Mouse (Mus musculus) midbrain, embryonic 12.5 days (tissue): ENCODE results near the gene Nudt13. TPM values are rescaled to one million over a fixed set of nuclear protein-coding genes. Genes with fewer than 3 reads are reported as not detected.
"Not testable (repeated sequence)": the region's sequence is repeated elsewhere in the genome, so short reads cannot be mapped to it uniquely, and the experiment has no call there.

Experiments used
- ATAC-seq: fragments of 200-750 bp; cut with Nextera tagmentation; 2 replicates; pipeline ENCODE4 v1.8.0; 2017; ENCODE audit warnings: low read depth, moderate TSS enrichment, moderate library complexity; ENCODE audit not compliant: low FRiP score
- H3K27ac ChIP-seq: fragments of 300-500 bp; sonication (generic); replicated peaks from 2 replicates; pipeline ENCODE4 v1.5.1; 2016; ENCODE audit warnings: mild to moderate bottlenecking
- H3K27me3 ChIP-seq: fragments of 300-500 bp; sonication (generic); 2 replicates; pipeline ENCODE4 v1.6.1; 2016; ENCODE audit warnings: mild to moderate bottlenecking
- H3K36me3 ChIP-seq: fragments of 300-500 bp; sonication (generic); 2 replicates; pipeline ENCODE4 v1.6.1; 2016
- H3K4me1 ChIP-seq: fragments of 300-500 bp; sonication (generic); 2 replicates; pipeline ENCODE4 v1.6.1; 2016
- H3K4me2 ChIP-seq: fragments of 300-500 bp; sonication (generic); replicated peaks from 2 replicates; pipeline ENCODE4 v1.6.1; 2016; ENCODE audit warnings: mild to moderate bottlenecking, moderate library complexity
- H3K4me3 ChIP-seq: fragments of 300-500 bp; sonication (generic); 2 replicates; pipeline ENCODE4 v1.5.1; 2016; ENCODE audit warnings: mild to moderate bottlenecking
- H3K9ac ChIP-seq: fragments of 300-500 bp; sonication (generic); replicated peaks from 2 replicates; pipeline ENCODE4 v1.6.1; 2016; ENCODE audit warnings: mild to moderate bottlenecking, moderate library complexity
- H3K9me3 ChIP-seq: fragments of 300-500 bp; sonication (generic); 2 replicates; pipeline ENCODE4 v1.6.1; 2016; ENCODE audit warnings: mild to moderate bottlenecking
- WGBS: fragments of 180-500 bp; shearing (Covaris S2); methylation state at CpG from one replicate; pipeline ENCODE4 v1.1.7; 2016; 5-methylcytosine and 5-hydroxymethylcytosine counted together
- polyA plus RNA-seq: library from polyadenylated mRNA; unstranded; fragments of >200 nt; fragmentation: Nextera tagmentation; extraction: Ambion mirVana; gene quantifications from 2 replicates; pipeline ENCODE4 v1.2.1, GENCODE M21; 2016

Nudt13 gene
- polyA plus RNA-seq, 1 experiment from 2014 or later = 14.5 TPM

DNA sequence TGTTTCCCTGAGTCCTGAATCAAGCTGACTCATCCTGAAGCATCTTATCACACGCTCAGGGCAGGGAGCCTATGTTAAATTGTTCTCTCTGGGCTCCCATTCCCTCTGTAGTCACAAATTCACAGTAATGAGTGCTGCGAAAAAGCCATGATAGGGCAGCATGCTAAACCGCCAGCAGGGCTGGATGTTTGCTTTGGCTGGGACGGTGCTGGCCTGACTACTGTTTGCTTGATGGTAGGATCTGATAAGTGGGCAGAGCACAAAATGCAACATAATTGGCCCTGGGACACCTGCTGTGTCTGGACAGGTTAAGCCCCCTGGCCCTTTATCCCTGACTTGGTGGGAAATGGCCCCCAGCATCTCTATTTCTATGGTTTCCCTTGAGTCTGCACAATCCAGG lies 3.1 kb upstream of the Nudt13 start:
- no peak overlapping the region for H3K4me2 ChIP-seq
- no peak overlapping the region for H3K9ac ChIP-seq
- H3K9me3 ChIP-seq = no peaks in the 10 kb centered on the region
- no peaks in the 10 kb centered on the region for H3K27me3 ChIP-seq
- 60% methylated on average over 4 of the region's 4 CpGs for WGBS
- no peaks in the 10 kb centered on the region for H3K36me3 ChIP-seq
- no peak overlapping the region for H3K4me3 ChIP-seq
- no peak overlapping the region for H3K27ac ChIP-seq
- H3K4me1 ChIP-seq = peaks cover 6% of the 10 kb centered on the region
- no peak for ATAC-seq

DNA sequence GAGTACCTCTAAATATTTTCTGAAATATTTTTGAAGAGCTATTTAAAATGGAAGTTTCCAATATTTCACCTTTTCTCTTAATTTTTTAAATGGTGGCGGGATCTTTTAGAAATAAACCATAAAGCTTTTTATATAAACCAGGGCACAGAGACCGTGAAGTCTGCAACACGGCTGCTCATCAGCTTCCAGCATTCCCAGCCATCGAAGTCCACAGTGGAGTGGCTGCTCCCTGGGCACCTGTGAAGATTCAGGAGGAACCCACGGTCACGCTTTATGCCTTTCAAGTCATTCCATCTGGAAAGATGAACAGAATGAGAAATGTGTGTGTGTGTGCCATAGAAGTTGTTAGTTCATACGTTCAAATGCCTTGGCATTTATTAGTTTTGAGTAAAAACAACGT lies 450 bp downstream of the Nudt13 start:
- Histone ChIP-seq H3K4me3 (peak overlapping the region; percentile 49), H3K4me1 (peaks cover 6% of the 10 kb centered on the region), H3K27ac (no peak overlapping the region), H3K27me3 (no peaks in the 10 kb centered on the region), H3K4me2 (peak overlapping the region; percentile 59), H3K9ac (peak overlapping the region; percentile 48), H3K36me3 (no peaks in the 10 kb centered on the region), H3K9me3 (no peaks in the 10 kb centered on the region)
- no peak for ATAC-seq
- 53% methylated on average over 8 of the region's 8 CpGs for WGBS

DNA sequence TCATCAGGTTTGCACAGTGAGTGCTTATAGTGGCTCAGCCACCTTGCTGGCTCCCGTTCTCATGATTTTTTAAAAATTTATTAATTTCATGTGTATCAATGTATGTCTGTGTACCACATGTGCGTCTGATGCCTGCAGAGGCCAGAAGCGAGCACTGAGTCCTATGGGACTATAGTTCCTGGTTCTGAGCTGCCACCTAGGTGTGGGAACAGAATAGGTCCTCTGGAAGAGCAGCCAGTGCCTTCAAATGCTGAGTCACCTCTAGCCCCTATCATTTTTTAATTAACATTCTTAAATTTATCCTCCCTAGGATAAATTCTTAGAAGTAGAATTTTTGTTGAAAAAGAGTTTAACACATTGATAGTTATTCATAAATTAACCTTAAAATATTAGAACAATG lies 3.1 kb downstream of the Nudt13 start:
- Histone ChIP-seq H3K4me3 (no peak overlapping the region), H3K36me3 (no peaks in the 10 kb centered on the region), H3K27me3 (no peaks in the 10 kb centered on the region), H3K4me2 (no peak overlapping the region), H3K9ac (no peak overlapping the region), H3K4me1 (peaks cover 6% of the 10 kb centered on the region), H3K27ac (no peak overlapping the region), H3K9me3 (no peaks in the 10 kb centered on the region)
- ATAC-seq = no peak
- WGBS = 82% methylated on average over 3 of the region's 3 CpGs

DNA sequence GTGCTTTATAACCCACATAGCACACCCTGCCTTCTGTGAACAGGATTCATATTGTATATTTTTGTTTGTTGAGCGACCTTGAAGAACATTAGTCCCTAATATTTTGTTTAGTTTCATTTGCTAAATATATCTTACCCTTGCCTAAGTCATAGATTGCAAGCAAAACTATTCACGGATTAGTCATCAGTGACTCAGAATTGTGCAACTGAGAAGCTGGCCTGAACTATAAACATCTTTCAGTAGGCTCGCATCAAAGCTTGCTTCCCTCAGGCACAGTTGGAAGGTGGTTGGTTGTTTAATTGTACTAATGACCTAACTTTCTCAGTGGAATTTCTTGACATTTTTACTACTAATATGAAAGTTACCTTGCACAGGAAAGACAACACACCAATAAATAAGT lies 3.6 kb downstream of the Nudt13 start:
- Histone ChIP-seq H3K27ac (no peak overlapping the region), H3K4me1 (peaks cover 6% of the 10 kb centered on the region), H3K9ac (no peak overlapping the region), H3K9me3 (no peaks in the 10 kb centered on the region), H3K4me3 (no peak overlapping the region), H3K27me3 (no peaks in the 10 kb centered on the region), H3K4me2 (no peak overlapping the region), H3K36me3 (no peaks in the 10 kb centered on the region)
- 85% methylated on average over 3 of the region's 3 CpGs for WGBS
- ATAC-seq = no peak

DNA sequence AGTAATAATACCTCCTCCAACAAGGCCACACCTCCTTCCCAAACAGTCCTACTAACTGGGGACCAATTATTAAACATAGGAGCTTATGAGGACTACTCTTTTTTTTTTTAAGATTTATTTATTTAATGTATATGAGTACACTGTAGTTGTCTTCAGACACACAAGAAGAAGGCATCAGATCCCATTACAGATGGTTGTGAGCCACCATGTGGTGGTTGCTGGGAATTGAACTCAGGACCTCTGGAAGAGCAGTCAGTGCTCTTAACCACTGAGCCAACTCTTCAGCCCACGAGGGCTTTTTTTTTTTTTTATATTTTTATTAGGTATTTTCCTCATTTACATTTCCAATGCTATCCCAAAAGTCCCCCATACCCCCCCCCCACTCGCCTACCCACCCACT lies 10.6 kb downstream of the Nudt13 start:
- H3K9me3 ChIP-seq, ATAC-seq, H3K4me1 ChIP-seq, H3K4me3 ChIP-seq, H3K9ac ChIP-seq, H3K27me3 ChIP-seq, H3K4me2 ChIP-seq, H3K27ac ChIP-seq: not testable (repeated sequence)
- WGBS = 78% methylated on average over 2 of the region's 2 CpGs
- peaks cover 13% of the 10 kb centered on the region for H3K36me3 ChIP-seq

DNA sequence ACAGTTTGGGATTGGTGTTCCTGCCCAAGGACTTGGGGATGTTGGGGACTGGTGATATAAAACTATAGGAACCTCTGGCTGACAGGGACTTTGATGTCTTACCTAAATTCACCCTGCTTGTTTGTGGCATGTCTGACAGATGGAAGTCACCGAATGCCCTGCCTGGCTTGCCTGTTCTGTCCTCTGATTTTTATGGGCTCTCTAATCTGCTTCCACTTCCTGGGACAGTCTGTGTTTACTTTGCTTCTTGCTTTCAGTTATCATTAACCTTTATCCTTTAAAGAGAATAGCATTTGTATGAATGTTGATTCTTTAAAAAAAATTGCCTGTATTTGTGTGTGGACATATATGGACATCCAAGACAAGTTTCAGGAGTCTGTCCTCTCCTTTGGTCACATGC lies 20.6 kb downstream of the Nudt13 start:
- H3K27me3 ChIP-seq = no peaks in the 10 kb centered on the region
- no peak for ATAC-seq

DNA sequence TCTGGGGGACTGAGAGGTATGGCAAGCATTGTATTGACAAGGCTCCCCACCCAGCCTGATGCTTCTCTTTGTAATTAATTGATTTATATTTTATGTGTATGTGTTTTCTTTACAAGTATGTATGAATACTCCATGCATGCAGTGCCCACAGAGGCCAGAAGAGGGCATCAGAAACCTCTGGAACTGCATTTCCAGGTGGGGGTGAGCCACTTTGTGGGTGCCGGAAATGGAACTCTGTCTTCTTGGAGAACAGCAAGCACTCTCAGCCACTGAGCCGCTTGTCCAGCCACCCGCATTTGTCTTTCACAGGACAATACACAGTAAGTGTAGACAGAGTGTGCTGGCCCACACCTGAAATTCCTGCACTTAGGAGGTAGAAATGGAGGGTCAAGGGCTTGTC lies 24.9 kb downstream of the Nudt13 start:
- Histone ChIP-seq H3K36me3 (peaks cover 48% of the 10 kb centered on the region), H3K4me1 (no peaks in the 10 kb centered on the region), H3K27me3 (no peaks in the 10 kb centered on the region), H3K9me3 (no peaks in the 10 kb centered on the region), H3K9ac (no peak overlapping the region), H3K4me3 (no peak overlapping the region), H3K27ac (no peak overlapping the region), H3K4me2 (no peak overlapping the region)
- no peak for ATAC-seq
- WGBS = 73% methylated on average over 3 of the region's 3 CpGs

More for the DNA sequence above, 20.6 kb downstream of the Nudt13 start:
- Histone ChIP-seq H3K4me3 (no peak overlapping the region), H3K4me2 (no peak overlapping the region), H3K4me1 (no peaks in the 10 kb centered on the region), H3K27ac (no peak overlapping the region), H3K9me3 (no peaks in the 10 kb centered on the region), H3K36me3 (peaks cover 36% of the 10 kb centered on the region), H3K9ac (no peak overlapping the region)
- WGBS = 93% methylated on average over 1 of the region's 1 CpGs

DNA sequence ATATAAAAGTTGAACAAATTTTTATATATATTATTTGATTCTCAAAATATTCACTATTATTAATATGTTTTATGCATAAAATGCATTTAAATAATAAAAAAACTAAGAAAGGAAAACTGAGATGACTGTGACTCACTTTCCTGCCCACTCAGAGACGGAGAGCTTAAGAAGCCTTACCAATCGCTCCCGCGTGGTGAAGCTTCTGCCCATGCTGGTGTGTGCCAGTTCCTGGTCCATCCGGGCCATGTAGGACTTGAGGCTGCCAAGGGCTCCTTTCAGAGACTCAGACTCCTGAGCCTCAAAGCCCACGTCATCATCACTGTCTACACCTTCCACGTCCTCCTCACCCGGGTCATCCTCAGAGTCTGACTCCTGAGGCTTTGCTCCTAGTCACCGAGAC lies 29.7 kb downstream of the Nudt13 start:
- H3K36me3 ChIP-seq = peaks cover 80% of the 10 kb centered on the region
- no peak overlapping the region for H3K9ac ChIP-seq
- no peak overlapping the region for H3K27ac ChIP-seq
- 95% methylated on average over 9 of the region's 9 CpGs for WGBS
- H3K27me3 ChIP-seq = no peaks in the 10 kb centered on the region
- no peak for ATAC-seq
- H3K4me2 ChIP-seq = no peak overlapping the region
- no peak overlapping the region for H3K4me3 ChIP-seq
- no peaks in the 10 kb centered on the region for H3K9me3 ChIP-seq
- H3K4me1 ChIP-seq = no peaks in the 10 kb centered on the region

DNA sequence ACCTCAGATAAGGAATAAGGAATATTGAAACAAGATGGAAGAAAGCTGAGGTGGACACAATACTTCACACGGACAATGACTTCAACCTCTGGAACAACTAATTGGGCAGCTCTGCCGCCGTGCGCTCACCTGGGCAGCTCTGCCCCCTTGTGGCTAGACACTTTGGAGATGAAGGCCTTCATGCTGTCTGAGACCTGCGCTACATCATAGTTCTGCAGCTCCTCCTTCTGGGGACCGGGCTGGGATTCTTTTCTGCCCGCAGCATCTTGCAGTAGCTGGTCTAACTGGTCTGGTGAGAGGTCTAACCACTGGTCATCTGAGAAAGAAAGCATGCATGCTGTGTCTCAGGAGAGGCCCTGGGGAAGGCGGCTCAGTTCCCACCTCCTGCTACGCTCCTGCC lies 34.0 kb downstream of the Nudt13 start:
- no peaks in the 10 kb centered on the region for H3K4me1 ChIP-seq
- no peaks in the 10 kb centered on the region for H3K27me3 ChIP-seq
- ATAC-seq = no peak
- H3K27ac ChIP-seq = no peak overlapping the region
- WGBS = 77% methylated on average over 9 of the region's 9 CpGs
- peaks cover 85% of the 10 kb centered on the region for H3K36me3 ChIP-seq
- H3K9me3 ChIP-seq = no peaks in the 10 kb centered on the region
- no peak overlapping the region for H3K4me2 ChIP-seq
- H3K9ac ChIP-seq = no peak overlapping the region
- no peak overlapping the region for H3K4me3 ChIP-seq

DNA sequence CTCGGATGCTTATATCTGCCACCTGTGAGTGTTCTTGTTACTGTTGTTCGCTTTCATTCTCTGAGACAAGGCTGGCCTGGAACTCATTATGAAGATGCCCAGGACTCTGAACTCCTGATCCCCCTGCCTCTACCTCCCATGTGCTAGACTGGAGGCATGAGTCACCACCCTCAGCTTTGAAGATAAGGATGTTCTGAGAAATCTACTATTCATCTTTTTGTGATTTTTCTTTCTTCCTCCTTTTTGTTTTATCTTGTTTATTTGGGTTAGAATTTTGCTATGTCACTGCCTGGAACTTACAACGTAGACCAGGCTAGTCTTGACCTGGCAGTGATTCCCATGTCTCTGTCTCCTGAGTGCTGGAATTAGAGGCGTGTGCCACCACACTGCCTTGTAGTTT lies 36.8 kb downstream of the Nudt13 start:
- no peaks in the 10 kb centered on the region for H3K9me3 ChIP-seq
- H3K9ac ChIP-seq = no peak overlapping the region
- H3K36me3 ChIP-seq = peaks cover 81% of the 10 kb centered on the region
- H3K27me3 ChIP-seq = no peaks in the 10 kb centered on the region
- H3K27ac ChIP-seq = no peak overlapping the region
- no peak overlapping the region for H3K4me3 ChIP-seq
- H3K4me1 ChIP-seq = no peaks in the 10 kb centered on the region
- no peak overlapping the region for H3K4me2 ChIP-seq
- WGBS = 97% methylated on average over 4 of the region's 4 CpGs
- no peak for ATAC-seq

DNA sequence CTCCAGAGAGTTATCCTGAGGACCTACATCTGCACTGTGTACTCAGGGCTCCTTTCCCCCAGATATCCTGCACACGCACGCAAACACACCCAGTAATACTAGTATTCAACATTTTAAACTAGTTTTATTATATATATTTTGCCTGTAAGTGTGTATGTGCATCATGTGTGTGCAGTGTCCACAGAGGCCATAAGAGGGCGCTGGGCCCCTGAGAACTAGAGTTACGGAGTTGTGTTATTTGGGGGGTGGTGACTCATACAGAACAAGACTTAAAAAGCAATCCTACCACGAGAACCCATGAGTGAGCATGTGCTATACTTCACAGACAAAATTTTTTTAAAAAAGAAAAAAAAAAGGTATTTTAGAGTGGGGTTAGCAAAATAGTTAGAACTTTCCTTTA lies 44.9 kb downstream of the Nudt13 start:
- no peaks in the 10 kb centered on the region for H3K27me3 ChIP-seq
- no peak overlapping the region for H3K4me2 ChIP-seq
- H3K9me3 ChIP-seq = no peaks in the 10 kb centered on the region
- H3K36me3 ChIP-seq = peaks cover 63% of the 10 kb centered on the region
- no peak overlapping the region for H3K9ac ChIP-seq
- H3K4me1 ChIP-seq = no peaks in the 10 kb centered on the region
- no peak overlapping the region for H3K27ac ChIP-seq
- WGBS = 96% methylated on average over 5 of the region's 5 CpGs
- H3K4me3 ChIP-seq = no peak overlapping the region
- ATAC-seq = no peak

DNA sequence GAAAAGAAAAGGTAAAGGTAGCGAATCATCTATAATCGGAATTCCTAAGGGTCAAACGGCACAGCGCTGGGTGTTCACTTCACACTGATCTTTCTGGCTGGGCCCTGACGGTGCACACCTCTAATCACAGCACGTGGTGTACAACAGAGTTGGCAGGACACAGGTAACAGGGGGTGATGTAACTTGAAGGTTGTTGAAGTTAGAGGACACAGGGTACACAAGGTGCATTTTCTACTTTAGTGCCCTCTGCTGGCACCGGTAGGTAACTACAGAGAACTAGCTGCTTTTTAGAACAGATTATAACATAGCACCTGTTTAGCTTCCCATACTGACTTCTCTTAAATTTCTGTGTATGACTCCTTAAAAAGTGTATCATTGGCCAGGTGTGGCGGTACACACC lies 45.7 kb downstream of the Nudt13 start:
- no peak for ATAC-seq
- no peaks in the 10 kb centered on the region for H3K9me3 ChIP-seq
- H3K4me2 ChIP-seq = no peak overlapping the region
- H3K4me3 ChIP-seq = no peak overlapping the region
- H3K27me3 ChIP-seq = no peaks in the 10 kb centered on the region
- 86% methylated on average over 8 of the region's 8 CpGs for whole genome bisulfite sequencing
- H3K36me3 ChIP-seq = peaks cover 61% of the 10 kb centered on the region
- H3K4me1 ChIP-seq = no peaks in the 10 kb centered on the region
- H3K27ac ChIP-seq = no peak overlapping the region
- H3K9ac ChIP-seq = no peak overlapping the region

DNA sequence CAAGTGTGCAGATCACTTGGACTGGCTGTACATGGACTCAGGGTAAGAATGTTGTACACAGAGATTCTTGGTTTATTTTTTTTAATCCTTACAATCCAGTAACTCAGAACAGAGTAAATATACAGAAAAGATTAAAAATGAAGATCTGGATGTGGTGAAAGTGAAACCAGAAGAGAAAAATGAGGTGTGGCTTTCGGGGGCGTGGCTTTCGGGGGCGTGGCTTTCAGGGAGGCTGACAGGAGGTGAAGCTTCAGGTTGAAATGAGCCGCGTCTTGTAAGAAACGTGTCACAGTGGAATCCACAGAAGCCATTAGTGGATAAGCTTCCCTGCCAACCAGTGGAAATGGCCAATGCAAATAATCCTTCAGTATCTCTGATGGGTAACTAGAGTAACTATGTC lies 46.4 kb downstream of the Nudt13 start:
- Histone ChIP-seq H3K9ac (no peak overlapping the region), H3K27ac (no peak overlapping the region), H3K36me3 (peaks cover 61% of the 10 kb centered on the region), H3K4me1 (no peaks in the 10 kb centered on the region), H3K4me3 (no peak overlapping the region), H3K9me3 (no peaks in the 10 kb centered on the region), H3K27me3 (no peaks in the 10 kb centered on the region), H3K4me2 (no peak overlapping the region)
- WGBS = 83% methylated on average over 7 of the region's 7 CpGs
- no peak for ATAC-seq
